Mouse (Mus musculus) telencephalon, adult 2 months (tissue): ENCODE data around the gene Bbs9.

ENCODE experiments used
- DNase-seq: peaks from one replicate; pipeline ENCODE4 v3.0.0-alpha.2; 2011; ENCODE audit warnings: low read depth, low spot score

The Bbs9 gene

GRCm38 (mm10) chr9:22800675-22801074, 325.2 kb downstream of the Bbs9 start:
- no peak for DNase-seq

GRCm38 (mm10) chr9:22805981-22806380, 330.5 kb downstream of the Bbs9 start:
- DNase-seq = no peak

- DNase-seq = no peak
Observed at GRCm38 (mm10) chr9:22806494-22806893, 331.0 kb downstream of the Bbs9 start.

GRCm38 (mm10) chr9:22807693-22808092, 332.2 kb downstream of the Bbs9 start:
- DNase-seq = no peak

- DNase-seq = no peak
Observed at GRCm38 (mm10) chr9:22809621-22810126, 334.2 kb downstream of the Bbs9 start.

- no peak for DNase-seq
Observed at GRCm38 (mm10) chr9:22810454-22810853, 334.9 kb downstream of the Bbs9 start.

GRCm38 (mm10) chr9:22811931-22812330, 336.4 kb downstream of the Bbs9 start:
- no peak for DNase-seq

GRCm38 (mm10) chr9:22814407-22815092, 339.0 kb downstream of the Bbs9 start:
- no peak for DNase-seq

GRCm38 (mm10) chr9:22815093-22815458, 339.6 kb downstream of the Bbs9 start:
- DNase-seq = no peak

- no peak for DNase-seq
Observed at GRCm38 (mm10) chr9:22819539-22819938, 344.0 kb downstream of the Bbs9 start.

- DNase-seq = no peak
Observed at GRCm38 (mm10) chr9:22820646-22821185, 345.2 kb downstream of the Bbs9 start.

GRCm38 (mm10) chr9:22822770-22823169, 347.3 kb downstream of the Bbs9 start:
- no peak for DNase-seq

- DNase-seq = no peak
Observed at GRCm38 (mm10) chr9:22823856-22824255, 348.3 kb downstream of the Bbs9 start.

GRCm38 (mm10) chr9:22824910-22825309, 349.4 kb downstream of the Bbs9 start:
- no peak for DNase-seq

GRCm38 (mm10) chr9:22826571-22826990, 351.1 kb downstream of the Bbs9 start:
- DNase-seq = no peak

GRCm38 (mm10) chr9:22827176-22827770, 351.8 kb downstream of the Bbs9 start:
- no peak for DNase-seq

GRCm38 (mm10) chr9:22829212-22829960, 353.9 kb downstream of the Bbs9 start:
- DNase-seq = no peak

- DNase-seq = no peak
Observed at GRCm38 (mm10) chr9:22834994-22835512, 359.5 kb downstream of the Bbs9 start.

GRCm38 (mm10) chr9:22837000-22837399, 361.5 kb downstream of the Bbs9 start:
- DNase-seq = no peak

- no peak for DNase-seq
Observed at GRCm38 (mm10) chr9:22837702-22838210, 362.2 kb downstream of the Bbs9 start.

GRCm38 (mm10) chr9:22846048-22846447, 370.5 kb downstream of the Bbs9 start:
- DNase-seq = no peak

- DNase-seq = no peak
Observed at GRCm38 (mm10) chr9:22846783-22847182, 371.3 kb downstream of the Bbs9 start.
